Mouse (Mus musculus): ENCODE results near the gene Ctla4. TPM values are rescaled to one million over a fixed set of nuclear protein-coding genes. Genes with fewer than 3 reads are reported as not detected.
A peak's percentile ranks its signal among the peaks of the same experiment; 100 is the strongest.

Ctla4 gene
- polyA plus RNA-seq, 1 experiment from 2014 or later, result not detected

DNA sequence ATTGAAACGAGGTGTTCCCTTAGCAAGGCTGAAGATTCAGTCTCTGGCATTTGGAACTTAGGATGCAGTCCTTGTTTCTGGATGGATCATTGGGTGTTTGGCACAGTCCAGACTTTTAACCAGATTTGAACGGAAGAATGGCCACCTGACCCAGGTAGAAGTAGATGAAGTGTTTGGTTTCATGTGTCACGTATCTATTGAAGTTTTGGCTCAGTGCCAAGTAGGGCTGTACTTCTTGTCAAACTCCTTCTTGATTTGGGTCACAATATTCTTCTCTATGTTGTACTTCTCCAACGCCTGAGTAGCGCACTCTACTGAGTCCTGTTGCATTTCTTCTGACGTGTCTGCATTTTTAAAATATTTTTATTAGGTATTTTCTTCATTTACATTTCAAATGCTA lies 61.3 kb downstream of the Ctla4 start:
- no peak for ATAC-seq (ENCODE audit: insufficient read depth)
- H3K4me2 ChIP-seq, result no peak overlapping the region
- no peaks in the 10 kb centered on the region for H3K36me3 ChIP-seq (replicated peaks)
- 62% methylated on average over 6 of the region's 6 CpGs for WGBS (ENCODE audit: insufficient replicate concordance)
- H3K4me3 ChIP-seq (replicated peaks), result no peak overlapping the region
- no peaks in the 10 kb centered on the region for H3K9me3 ChIP-seq (replicated peaks)
- no peaks in the 10 kb centered on the region for H3K4me1 ChIP-seq (replicated peaks)
- no peak overlapping the region for H3K9ac ChIP-seq
- no peaks in the 10 kb centered on the region for H3K27me3 ChIP-seq
- H3K27ac ChIP-seq (replicated peaks), result no peak overlapping the region

DNA sequence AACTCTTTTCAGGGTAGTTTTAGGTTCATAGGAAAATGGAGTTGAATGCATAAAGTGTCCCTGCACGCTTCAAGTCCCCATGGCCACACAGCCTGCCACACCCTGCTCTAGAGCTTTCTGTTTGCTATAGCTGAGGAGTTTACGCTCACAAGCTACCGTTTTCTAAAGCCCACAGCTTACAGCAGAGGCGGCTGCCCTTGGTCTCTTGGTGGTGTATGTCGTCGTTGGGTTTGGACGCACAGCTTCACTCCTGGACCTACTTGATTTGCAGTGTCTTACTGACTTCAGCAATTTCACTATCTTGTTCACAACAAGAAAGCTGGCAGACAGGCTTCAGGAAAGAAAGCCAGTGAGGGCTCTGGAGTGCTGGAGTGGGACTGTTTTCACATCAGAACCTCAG lies 66.2 kb downstream of the Ctla4 start:
- 63% methylated on average over 7 of the region's 7 CpGs for WGBS (ENCODE audit: insufficient replicate concordance)
- Histone ChIP-seq H3K4me3 (replicated peaks) (no peak overlapping the region), H3K36me3 (replicated peaks) (no peaks in the 10 kb centered on the region), H3K9me3 (replicated peaks) (no peaks in the 10 kb centered on the region), H3K27ac (replicated peaks) (no peak overlapping the region), H3K4me1 (replicated peaks) (no peaks in the 10 kb centered on the region), H3K27me3 (no peaks in the 10 kb centered on the region), H3K9ac (no peak overlapping the region), H3K4me2 (no peak overlapping the region)
- ATAC-seq (ENCODE audit: insufficient read depth), result no peak

- Histone ChIP-seq H3K27me3 (no peaks in the 10 kb centered on the region), H3K9me3 (replicated peaks) (no peaks in the 10 kb centered on the region), H3K27ac (replicated peaks) (no peak overlapping the region), H3K4me2 (no peak overlapping the region), H3K4me1 (replicated peaks) (no peaks in the 10 kb centered on the region), H3K4me3 (replicated peaks) (no peak overlapping the region), H3K9ac (no peak overlapping the region), H3K36me3 (replicated peaks) (no peaks in the 10 kb centered on the region)
- 69% methylated on average over 7 of the region's 7 CpGs for WGBS (ENCODE audit: insufficient replicate concordance)
- no peak for ATAC-seq (ENCODE audit: insufficient read depth)
Measured at GRCm38 (mm10) chr1:60953686-60954085, 66.9 kb downstream of the Ctla4 start.

DNA sequence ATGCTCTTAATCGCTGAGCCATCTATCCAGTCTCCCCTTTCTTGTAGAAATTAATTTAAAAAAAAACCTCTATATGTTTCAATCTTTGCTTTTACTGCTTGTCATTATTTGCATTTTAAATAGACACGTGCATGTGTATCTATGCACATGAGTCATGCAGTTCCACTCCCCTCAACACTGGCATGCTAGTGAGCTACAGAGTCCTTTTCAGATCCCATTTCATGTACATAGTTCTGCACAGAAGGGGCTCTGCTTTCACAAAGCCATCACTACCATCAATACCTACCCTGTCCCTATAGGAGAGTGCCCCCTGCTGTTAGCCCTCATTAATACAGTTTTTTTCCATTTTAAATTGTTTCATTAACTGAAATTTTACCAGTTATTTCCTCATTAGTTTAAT lies 68.0 kb downstream of the Ctla4 start:
- Histone ChIP-seq H3K36me3 (replicated peaks) (no peaks in the 10 kb centered on the region), H3K9ac (no peak overlapping the region), H3K4me3 (replicated peaks) (no peak overlapping the region), H3K4me2 (no peak overlapping the region), H3K27me3 (no peaks in the 10 kb centered on the region), H3K9me3 (replicated peaks) (no peaks in the 10 kb centered on the region), H3K27ac (replicated peaks) (no peak overlapping the region), H3K4me1 (replicated peaks) (no peaks in the 10 kb centered on the region)
- ATAC-seq (ENCODE audit: insufficient read depth), result no peak
- 44% methylated on average over 2 of the region's 2 CpGs for WGBS (ENCODE audit: insufficient replicate concordance)

DNA sequence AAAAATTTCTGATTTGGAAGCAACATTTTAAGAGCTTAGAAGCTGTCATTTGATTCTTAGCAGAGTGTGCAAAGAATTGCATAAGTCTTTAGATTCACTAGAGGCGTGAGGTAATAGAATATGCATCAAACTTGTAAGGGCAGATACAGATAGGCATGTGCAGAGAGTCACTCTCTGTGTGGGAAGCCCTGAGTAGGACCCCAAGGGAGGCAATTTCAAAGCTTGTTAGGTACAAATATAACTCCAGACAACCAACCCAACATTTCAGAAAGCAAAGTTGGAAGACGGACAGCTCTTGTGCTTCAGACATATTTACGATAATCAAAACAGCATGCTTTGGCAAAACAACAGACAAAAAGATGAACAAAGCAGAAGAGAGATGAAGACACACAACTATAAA lies 68.4 kb downstream of the Ctla4 start:
- Histone ChIP-seq H3K9ac (no peak overlapping the region), H3K4me1 (replicated peaks) (no peaks in the 10 kb centered on the region), H3K4me2 (no peak overlapping the region), H3K4me3 (replicated peaks) (no peak overlapping the region), H3K9me3 (replicated peaks) (no peaks in the 10 kb centered on the region), H3K27me3 (no peaks in the 10 kb centered on the region), H3K27ac (replicated peaks) (no peak overlapping the region), H3K36me3 (replicated peaks) (no peaks in the 10 kb centered on the region)
- WGBS (ENCODE audit: insufficient replicate concordance), result 72% methylated on average over 3 of the region's 3 CpGs
- no peak for ATAC-seq (ENCODE audit: insufficient read depth)

DNA sequence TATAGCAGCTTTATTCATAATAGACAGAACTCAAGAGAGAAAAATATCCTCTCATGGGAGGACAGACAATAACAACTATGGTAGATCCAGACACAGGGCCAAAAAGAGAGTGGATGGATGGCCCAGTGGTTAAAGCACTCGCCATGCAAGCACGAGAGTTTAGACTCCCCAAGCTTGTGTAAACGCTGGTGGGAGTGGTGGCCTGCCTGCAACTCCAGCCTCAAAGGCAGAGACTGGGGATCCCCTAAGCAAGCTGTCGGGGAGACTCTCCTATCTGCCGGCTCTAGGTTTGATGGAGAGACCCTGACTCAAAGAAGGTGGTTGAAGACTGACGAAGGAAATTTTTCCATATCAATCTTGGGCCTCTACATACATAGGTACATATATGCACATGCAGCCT lies 69.4 kb downstream of the Ctla4 start:
- H3K36me3 ChIP-seq (replicated peaks), result no peaks in the 10 kb centered on the region
- no peak overlapping the region for H3K4me2 ChIP-seq
- no peaks in the 10 kb centered on the region for H3K9me3 ChIP-seq (replicated peaks)
- no peak for ATAC-seq (ENCODE audit: insufficient read depth)
- no peak overlapping the region for H3K4me3 ChIP-seq (replicated peaks)
- no peaks in the 10 kb centered on the region for H3K4me1 ChIP-seq (replicated peaks)
- no peak overlapping the region for H3K27ac ChIP-seq (replicated peaks)
- no peak overlapping the region for H3K9ac ChIP-seq
- 66% methylated on average over 6 of the region's 6 CpGs for WGBS (ENCODE audit: insufficient replicate concordance)
- H3K27me3 ChIP-seq, result no peaks in the 10 kb centered on the region

GRCm38 (mm10) chr1:60958287-60958686 lies 71.5 kb downstream of the Ctla4 start:
- ATAC-seq (ENCODE audit: insufficient read depth), result no peak
- no peak overlapping the region for H3K27ac ChIP-seq (replicated peaks)
- H3K4me2 ChIP-seq, result no peak overlapping the region
- WGBS (ENCODE audit: insufficient replicate concordance), result 53% methylated on average over 1 of the region's 1 CpGs
- H3K9ac ChIP-seq, result no peak overlapping the region
- H3K4me3 ChIP-seq (replicated peaks), result no peak overlapping the region
- H3K27me3 ChIP-seq, result no peaks in the 10 kb centered on the region
- H3K36me3 ChIP-seq (replicated peaks), result no peaks in the 10 kb centered on the region
- H3K9me3 ChIP-seq (replicated peaks), result no peaks in the 10 kb centered on the region
- no peaks in the 10 kb centered on the region for H3K4me1 ChIP-seq (replicated peaks)

DNA sequence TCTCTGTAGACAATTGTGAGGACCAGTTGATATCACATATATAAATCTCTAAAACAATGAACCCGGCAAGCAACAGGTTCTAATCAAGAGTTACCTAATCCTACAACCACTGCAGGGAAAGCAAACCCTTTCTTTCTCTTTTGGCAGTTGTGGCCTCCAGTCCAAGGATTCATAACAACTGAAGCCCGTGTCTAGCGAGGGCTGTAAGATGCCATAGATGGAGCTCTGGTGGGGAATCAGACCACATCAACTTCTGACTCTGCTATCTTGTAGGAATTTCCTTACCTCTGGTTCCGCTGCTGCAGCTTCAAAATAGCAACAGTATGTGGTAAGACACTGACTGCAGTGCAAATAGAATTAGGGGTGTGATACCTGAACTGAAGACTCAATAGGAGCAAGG lies 72.4 kb downstream of the Ctla4 start:
- no peak overlapping the region for H3K4me2 ChIP-seq
- no peak overlapping the region for H3K4me3 ChIP-seq (replicated peaks)
- no peak overlapping the region for H3K9ac ChIP-seq
- H3K9me3 ChIP-seq (replicated peaks), result no peaks in the 10 kb centered on the region
- no peaks in the 10 kb centered on the region for H3K27me3 ChIP-seq
- no peaks in the 10 kb centered on the region for H3K36me3 ChIP-seq (replicated peaks)
- H3K27ac ChIP-seq (replicated peaks), result no peak overlapping the region
- 55% methylated on average over 4 of the region's 4 CpGs for WGBS (ENCODE audit: insufficient replicate concordance)
- H3K4me1 ChIP-seq (replicated peaks), result no peaks in the 10 kb centered on the region
- no peak for ATAC-seq (ENCODE audit: insufficient read depth)

GRCm38 (mm10) chr1:60960451-60960850 lies 73.7 kb downstream of the Ctla4 start:
- no peak overlapping the region for H3K27ac ChIP-seq (replicated peaks)
- no peak overlapping the region for H3K9ac ChIP-seq
- peak; percentile 63 for ATAC-seq (ENCODE audit: insufficient read depth)
- no peak overlapping the region for H3K4me3 ChIP-seq (replicated peaks)
- H3K4me1 ChIP-seq (replicated peaks), result no peaks in the 10 kb centered on the region
- WGBS (ENCODE audit: insufficient replicate concordance), result 10% methylated on average over 11 of the region's 11 CpGs
- H3K27me3 ChIP-seq, result no peaks in the 10 kb centered on the region
- peak overlapping the region; percentile 20; the same call in 1 of the 2 replicates for H3K4me2 ChIP-seq
- H3K9me3 ChIP-seq (replicated peaks), result no peaks in the 10 kb centered on the region
- no peaks in the 10 kb centered on the region for H3K36me3 ChIP-seq (replicated peaks)

- H3K4me1 ChIP-seq (replicated peaks), result no peaks in the 10 kb centered on the region
- WGBS (ENCODE audit: insufficient replicate concordance), result 16% methylated on average over 4 of the region's 4 CpGs
- H3K36me3 ChIP-seq (replicated peaks), result no peaks in the 10 kb centered on the region
- H3K27ac ChIP-seq (replicated peaks), result no peak overlapping the region
- ATAC-seq (ENCODE audit: insufficient read depth), result no peak
- no peak overlapping the region for H3K4me2 ChIP-seq
- H3K27me3 ChIP-seq, result no peaks in the 10 kb centered on the region
- no peaks in the 10 kb centered on the region for H3K9me3 ChIP-seq (replicated peaks)
- no peak overlapping the region for H3K4me3 ChIP-seq (replicated peaks)
- H3K9ac ChIP-seq, result no peak overlapping the region
Measured at GRCm38 (mm10) chr1:60961080-60961479, 74.3 kb downstream of the Ctla4 start.

DNA sequence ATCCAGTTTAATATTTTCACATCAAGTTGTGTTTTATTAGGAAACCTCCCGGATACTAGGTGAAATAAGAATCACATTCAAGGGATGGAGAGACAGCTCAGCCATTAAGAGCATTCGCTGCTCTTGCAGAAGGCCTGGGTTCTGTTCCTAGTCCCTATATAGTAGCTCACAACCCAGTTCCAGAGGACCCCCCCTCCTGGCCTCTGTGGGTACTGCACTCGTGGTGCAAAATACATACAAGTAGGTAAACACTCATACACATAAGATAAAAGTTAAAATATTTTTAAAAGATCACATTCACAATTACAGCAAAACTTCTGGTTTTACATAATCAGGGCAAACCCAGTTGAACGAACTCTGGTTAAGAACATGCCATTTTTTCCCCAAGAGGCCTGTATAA lies 75.3 kb downstream of the Ctla4 start:
- no peaks in the 10 kb centered on the region for H3K27me3 ChIP-seq

More for the DNA sequence above, 75.3 kb downstream of the Ctla4 start:
- no peak overlapping the region for H3K4me2 ChIP-seq
- H3K4me3 ChIP-seq (replicated peaks), result no peak overlapping the region
- ATAC-seq (ENCODE audit: insufficient read depth), result no peak
- H3K4me1 ChIP-seq (replicated peaks), result no peaks in the 10 kb centered on the region
- H3K36me3 ChIP-seq (replicated peaks), result no peaks in the 10 kb centered on the region
- no peak overlapping the region for H3K9ac ChIP-seq
- H3K9me3 ChIP-seq (replicated peaks), result no peaks in the 10 kb centered on the region
- H3K27ac ChIP-seq (replicated peaks), result no peak overlapping the region
- 63% methylated on average over 4 of the region's 4 CpGs for WGBS (ENCODE audit: insufficient replicate concordance)

Measured in liver, embryonic 15.5 days (tissue).